Mouse (Mus musculus): ENCODE data around the gene Midn. TPM values are rescaled to one million over a fixed set of nuclear protein-coding genes. Genes with fewer than 3 reads are reported as not detected.

The Midn gene
- total RNA-seq, 2 experiments from 2014 or later, result 132 to 190 TPM

- DNase-seq, result peak; percentile 41 to 50
- intact Hi-C loops (cut with DNase I), result loop anchor here (5.0 to 10.0 kb wide), 2 partner anchors 165 to 193 kb away; partner anchors contain the start of gene Adamtsl5
Observed at GRCm38 (mm10) chr10:80179068-80180051, 31.3 kb downstream of the Midn start, which contains the start of gene Efna2. TSS of gene Efna2 (plus strand) at chr10:80179482.

- no peak for DNase-seq
- intact Hi-C loops (cut with DNase I), result no loop called here
Observed at GRCm38 (mm10) chr10:80180288-80180687, 32.2 kb downstream of the Midn start.

- intact Hi-C loops (cut with DNase I), result no loop called here
- no peak for DNase-seq
Observed at GRCm38 (mm10) chr10:80180823-80181222, 32.8 kb downstream of the Midn start.

- intact Hi-C loops (cut with DNase I), result no loop called here
- DNase-seq, result no peak
Observed at GRCm38 (mm10) chr10:80182547-80182946, 34.5 kb downstream of the Midn start.

GRCm38 (mm10) chr10:80186649-80187048, 38.6 kb downstream of the Midn start:
- intact Hi-C loops (cut with DNase I), result no loop called here
- no peak for DNase-seq

GRCm38 (mm10) chr10:80187739-80188138, 39.7 kb downstream of the Midn start:
- DNase-seq, result no peak
- intact Hi-C loops (cut with DNase I), result no loop called here

GRCm38 (mm10) chr10:80188453-80189024, 40.5 kb downstream of the Midn start:
- intact Hi-C loops (cut with DNase I), result no loop called here
- DNase-seq, result no peak

- intact Hi-C loops (cut with DNase I), result no loop called here
Observed at GRCm38 (mm10) chr10:80189999-80190398, 41.9 kb downstream of the Midn start.

GRCm38 (mm10) chr10:80190491-80191051, 42.5 kb downstream of the Midn start:
- peak; percentile 50 to 66 for DNase-seq
- intact Hi-C loops (cut with DNase I), result no loop called here

More at GRCm38 (mm10) chr10:80189999-80190398, 41.9 kb downstream of the Midn start:
- no peak for DNase-seq

GRCm38 (mm10) chr10:80193976-80194375, 45.9 kb downstream of the Midn start:
- no peak for DNase-seq
- intact Hi-C loops (cut with DNase I), result loop anchor here (2.0 kb wide), 1 partner anchor 17 kb away; no protein-coding TSS in a partner anchor

GRCm38 (mm10) chr10:80194441-80194840, 46.4 kb downstream of the Midn start:
- no peak for DNase-seq
- intact Hi-C loops (cut with DNase I), result no loop called here

GRCm38 (mm10) chr10:80196167-80196566, 48.1 kb downstream of the Midn start:
- intact Hi-C loops (cut with DNase I), result no loop called here
- DNase-seq, result no peak

GRCm38 (mm10) chr10:80196778-80197581, 48.9 kb downstream of the Midn start:
- no peak for DNase-seq
- intact Hi-C loops (cut with DNase I), result no loop called here

GRCm38 (mm10) chr10:80199440-80200008, 51.5 kb downstream of the Midn start:
- DNase-seq, result peak; percentile 88 to 93
- intact Hi-C loops (cut with DNase I), result loop anchor here (1.0 kb wide), 1 partner anchor 46 kb away; no protein-coding TSS in a partner anchor

- intact Hi-C loops (cut with DNase I), result no loop called here
- DNase-seq, result no peak
Observed at GRCm38 (mm10) chr10:80200485-80200884, 52.4 kb downstream of the Midn start.

GRCm38 (mm10) chr10:80204055-80204454, 56.0 kb downstream of the Midn start:
- DNase-seq, result no peak
- intact Hi-C loops (cut with DNase I), result no loop called here

- intact Hi-C loops (cut with DNase I), result no loop called here
- no peak for DNase-seq
Observed at GRCm38 (mm10) chr10:80207201-80207600, 59.1 kb downstream of the Midn start.

- DNase-seq, result no peak
- intact Hi-C loops (cut with DNase I), result no loop called here
Observed at GRCm38 (mm10) chr10:80207676-80208075, 59.6 kb downstream of the Midn start.
